Mouse (Mus musculus) spleen, adult 12 weeks (tissue): ENCODE measurements around the gene Psg29.

Experiments used
- DNase-seq: peaks from one replicate; pipeline ENCODE4 v3.0.0; 2022; ENCODE audit warnings: low spot score

Psg29 gene

DNA sequence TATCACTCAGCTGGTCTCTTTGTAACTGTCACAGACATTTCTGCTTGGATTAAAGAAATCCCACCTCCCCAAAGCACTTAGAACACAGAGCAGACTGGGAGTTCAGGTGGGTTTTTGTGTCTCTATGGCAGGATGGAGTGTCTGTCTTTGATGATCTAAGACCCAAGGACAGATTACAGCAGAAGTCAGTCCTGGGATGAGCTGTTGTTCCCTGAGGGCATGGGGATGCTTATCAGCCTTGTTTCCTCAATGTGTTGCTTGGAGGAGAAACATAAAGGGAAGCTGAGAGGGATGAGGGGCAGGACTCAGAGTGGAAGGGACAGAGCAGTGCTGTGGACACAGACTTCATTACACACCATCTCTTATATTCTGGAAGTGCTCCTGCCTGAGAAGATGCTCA is at the start of gene Psg29:
Psg29 (plus strand) TSS at position 301 of the 400 bp plus-strand sequence.
- DNase-seq = no peak

DNA sequence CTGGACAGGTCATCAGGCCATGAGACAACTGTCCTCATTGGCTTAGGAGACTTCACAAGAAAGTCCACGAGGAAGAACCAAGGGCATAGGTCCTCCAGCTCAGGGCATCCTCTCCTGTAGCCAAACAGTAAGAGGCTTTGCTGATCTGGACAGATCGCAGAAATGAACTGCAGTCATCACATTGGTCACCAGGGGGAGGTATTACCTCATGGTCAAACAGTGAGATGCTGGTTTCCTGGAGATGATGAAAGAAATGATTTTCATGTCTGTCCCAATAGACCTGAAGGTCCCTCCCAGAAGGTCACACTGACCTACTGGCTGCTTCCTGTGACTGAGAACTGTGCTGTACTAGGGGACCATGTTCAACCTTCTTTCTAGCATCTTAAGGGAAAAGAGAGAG is 47.6 kb upstream of the Psg29 start:
- no peak for DNase-seq

DNA sequence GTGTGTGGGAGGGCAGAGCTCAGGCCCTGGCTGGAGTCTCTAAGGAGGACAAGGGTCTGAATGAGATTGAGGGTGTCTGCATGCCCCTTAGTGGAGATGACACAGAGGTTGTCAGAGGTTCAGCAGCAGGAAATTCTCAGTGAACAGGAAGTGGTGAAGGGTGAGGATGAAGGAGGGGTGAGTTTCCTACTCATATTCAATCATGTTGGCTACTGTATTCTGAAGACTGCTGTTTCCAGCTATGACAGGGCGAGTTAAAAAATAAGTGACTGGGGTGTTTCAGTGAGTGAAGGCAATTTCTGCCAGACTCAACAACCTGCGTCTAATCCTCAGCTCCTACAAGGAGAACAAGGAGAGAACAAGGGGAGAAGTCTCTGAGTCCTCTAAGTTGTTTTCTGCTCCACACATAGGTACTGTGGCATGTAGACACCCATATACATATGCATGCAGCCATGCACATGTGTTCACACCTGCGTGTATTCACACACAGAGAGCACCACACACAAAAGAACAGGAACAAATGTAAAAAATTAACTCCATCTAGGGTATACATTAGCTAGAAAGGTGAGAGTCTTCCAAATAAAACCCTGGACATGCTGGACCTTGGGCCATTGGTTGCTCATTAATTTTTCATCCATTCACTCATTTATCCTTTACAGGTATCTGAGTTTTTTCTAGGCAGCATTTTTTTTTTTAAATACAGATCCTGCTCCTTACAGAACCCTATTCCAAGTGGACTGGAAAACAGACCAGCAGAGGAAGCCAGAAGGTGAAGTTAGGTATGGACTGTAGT is 46.2 kb upstream of the Psg29 start:
- no peak for DNase-seq

DNA sequence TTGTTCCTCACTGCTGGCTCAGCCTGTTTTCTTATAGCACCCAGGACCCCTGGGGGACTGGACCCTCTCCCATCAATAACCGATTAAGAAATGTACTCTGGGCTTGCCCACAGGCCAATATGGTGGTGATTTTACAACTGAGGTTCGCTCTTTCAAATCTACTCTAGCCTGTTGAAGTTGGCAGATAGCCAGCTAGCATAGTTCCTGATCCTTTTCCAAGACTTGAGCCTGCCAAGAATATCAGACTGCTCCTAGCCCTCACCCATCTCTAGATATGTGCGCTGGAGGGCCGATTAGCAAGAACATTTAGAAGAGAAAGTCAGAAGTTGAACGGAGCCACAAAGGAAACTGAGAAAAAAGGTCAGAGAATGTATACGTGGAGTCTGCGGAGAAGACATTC is 44.3 kb upstream of the Psg29 start:
- no peak for DNase-seq

DNA sequence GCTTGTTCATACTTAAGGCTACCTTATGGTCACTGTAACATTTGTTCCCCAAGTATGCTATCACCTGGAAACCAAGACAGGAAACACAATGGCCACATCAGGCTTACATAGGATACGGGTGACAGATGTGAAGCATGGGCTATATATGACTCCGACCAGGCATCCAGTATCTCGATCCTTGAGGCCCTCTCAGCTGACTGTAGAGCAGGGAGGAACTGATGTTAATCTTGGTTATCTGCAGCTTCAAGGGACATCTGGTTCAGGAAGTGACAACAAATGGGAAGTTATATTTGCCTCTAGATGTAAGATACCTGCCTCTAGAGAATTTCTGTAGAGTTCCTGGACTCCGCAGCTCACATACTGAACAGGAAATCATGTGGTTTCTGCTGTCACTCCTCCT is 31.4 kb upstream of the Psg29 start:
- DNase-seq = no peak

DNA sequence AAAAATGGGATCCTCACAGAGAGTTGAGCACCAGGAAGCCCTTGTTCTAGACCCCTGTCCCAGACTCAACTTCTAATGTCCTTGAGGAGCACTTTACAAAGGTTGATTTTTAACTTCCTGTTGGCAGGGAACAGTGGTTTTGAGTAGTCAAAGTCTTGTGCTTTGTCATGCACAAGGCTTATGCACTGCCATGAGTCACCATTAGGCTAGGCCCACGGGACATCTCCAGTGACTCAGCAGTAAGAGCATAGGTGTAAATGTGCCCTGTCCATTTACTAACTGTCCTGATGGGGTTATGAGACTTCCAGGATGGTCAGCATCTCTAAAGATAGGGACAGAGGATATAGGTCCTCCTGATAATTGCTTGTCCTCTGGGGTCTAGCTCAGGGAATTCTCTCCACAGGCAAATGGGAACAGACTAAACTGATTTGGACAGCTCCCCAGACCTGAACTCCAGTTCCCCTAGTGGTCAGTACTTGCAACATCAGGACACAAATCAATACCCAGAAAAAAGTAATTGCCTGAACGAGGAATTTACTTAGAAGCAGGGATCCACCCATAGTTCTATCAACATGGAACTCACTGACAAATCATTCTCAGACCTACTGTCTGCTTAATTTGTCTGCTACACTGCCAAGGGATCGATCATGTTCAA is 2.4 kb downstream of the Psg29 start:
- no peak for DNase-seq
